20 mouse cellular contexts compared by ENCODE assay signal in the genomic region with DNA sequence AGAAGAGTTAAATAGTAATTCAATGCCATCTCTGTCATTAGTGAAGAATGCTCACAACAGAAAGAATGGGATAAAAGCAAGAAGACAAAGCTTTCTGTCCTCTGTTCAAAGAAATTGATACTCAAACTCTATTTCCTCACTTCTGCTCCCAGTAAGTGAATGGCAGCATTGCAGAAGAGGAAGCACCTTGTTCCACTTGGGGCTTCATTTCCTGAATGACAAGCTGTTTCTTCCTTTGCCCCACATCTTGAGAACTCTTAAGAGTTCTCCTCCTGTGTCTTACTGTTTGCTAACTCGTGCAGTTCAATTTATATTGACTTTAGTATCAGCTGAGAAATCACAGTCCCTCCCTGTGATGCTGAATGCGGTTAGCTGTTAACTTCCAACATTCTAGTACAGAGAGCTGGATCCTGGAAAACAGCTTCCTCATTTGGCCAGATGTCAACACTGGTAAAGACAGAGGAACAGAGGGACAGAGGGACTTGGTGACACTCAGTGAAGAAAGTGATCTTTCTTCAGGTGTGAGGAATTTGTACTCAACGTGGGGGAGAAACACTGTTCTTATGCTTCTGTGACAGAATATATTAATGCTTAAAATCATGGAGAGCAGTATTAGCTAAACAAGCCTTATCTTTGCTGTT.
A peak's percentile ranks its signal among the peaks of the same experiment; 100 is the strongest.
DNase-seq lines count a peak whose midpoint lies in the region; ATAC-seq lines count a peak whose summit lies in the region.
"Had no signal": no experiment of that assay in that cellular context is flagged by ENCODE, and none has a peak within 500 bp of the region (broad histone marks: within the 10 kb centered on the region; RNA-seq: fewer than 3 reads in every experiment).

No protein-coding gene starts in this region.

- intact Hi-C loops in heart, postnatal 10 days (cut with DNase I), result no loop called here

- peak; percentile 99 for ATAC-seq in granulocyte monocyte progenitor cell, adult 5-6 weeks (replicated peaks; ENCODE audit: poor library complexity, severe bottlenecking)
- ATAC-seq: forebrain, embryonic 15.5 days; hindbrain, postnatal 0 days had no signal

- H3K27me3 ChIP-seq in splenic B cell, adult 2 months (ENCODE audit: control insufficient read depth, insufficient read depth, low read length, poor library complexity, severe bottlenecking), result no peaks in the 10 kb centered on the region
- H3K27me3 ChIP-seq: embryonic facial prominence, embryonic 15.5 days; forebrain, embryonic 15.5 days; heart, embryonic 13.5 days; hindbrain, embryonic 13.5 days had no signal

- peak; percentile 79 for DNase-seq in heart, adult 11 months
- DNase-seq in heart, postnatal 10 days, result no peak
- DNase-seq in thymus, postnatal 14 days, result peak; percentile 4
- DNase-seq in thymus, postnatal 25 days, result no peak
- peak; percentile 28 for DNase-seq in splenic B cell, adult 2 months (ENCODE audit: low read depth, low spot score)
- no peak for DNase-seq in ovary, postnatal 10 days (ENCODE audit: low spot score)
- no peak for DNase-seq in frontal cortex, adult 2 months (ENCODE audit: extremely low spot score in 1 of 2, low spot score in 1 of 2)
- DNase-seq: adrenal gland, adult 2 months; adrenal gland, postnatal 25 days; cerebellum, adult 11 months; cerebellum, adult 9-10 months; embryo, embryonic 11 days; gastrocnemius, postnatal 10 days; heart, postnatal 4 days had no signal

- H3K36me3 ChIP-seq in splenic B cell, adult 2 months (ENCODE audit: control insufficient read depth, insufficient read depth, low read length, poor library complexity, severe bottlenecking), result no peaks in the 10 kb centered on the region
- H3K36me3 ChIP-seq: embryonic facial prominence, embryonic 15.5 days; forebrain, embryonic 15.5 days; heart, embryonic 13.5 days; hindbrain, embryonic 13.5 days had no signal

Comparison
In these comparisons a context has a peak if more than half of its experiments do, and no peak if none do; other contexts are left out.
1. DNase-seq: peak in heart, adult 11 months (single experiment), thymus, postnatal 14 days (single experiment) and splenic B cell, adult 2 months (single experiment); none in heart, postnatal 10 days (0 of 2), thymus, postnatal 25 days (single experiment), ovary, postnatal 10 days (single experiment) and frontal cortex, adult 2 months (0 of 2).